Mouse (Mus musculus) left cerebral cortex, postnatal 10 days (tissue): ENCODE data around the gene Cep85l. TPM values are rescaled to one million over a fixed set of nuclear protein-coding genes. Genes with fewer than 3 reads are reported as not detected.

Experiments used
- DNase-seq, 2 experiments: peaks; one replicate each; pipeline ENCODE4 v3.0.0; 2021 to 2022; ENCODE audit warnings: low spot score in 2 of 2, mixed read lengths in 1 of 2; ENCODE audit errors: extremely low spot score in 1 of 2
- intact Hi-C: fragments of 180-260 bp; cut with DNase I; formaldehyde crosslinking; loops from one replicate; pipeline ENCODE4 v1.15.1; 2025
- total RNA-seq, 2 experiments: library from RNA; stranded (reverse); gene quantifications; 2 replicates each; pipeline ENCODE4 v1.2.3; 2021

Cep85l gene
- total RNA-seq, 2 experiments from 2014 or later, result 16.8 to 17.8 TPM

- no peak for DNase-seq
- intact Hi-C loops, result loop anchor here (2.0 to 10.0 kb wide), 4 partner anchors 162 to 930 kb away; partner anchors contain the start of genes Asf1a and Nus1
These were observed 32.8 kb downstream of the Cep85l start for GRCm38 (mm10) chr10:53346916-53347315.

GRCm38 (mm10) chr10:53346506-53346905 is 33.2 kb downstream of the Cep85l start:
- peak; percentile 31 to 39 for DNase-seq
- intact Hi-C loops, result loop anchor here (2.0 to 10.0 kb wide), 4 partner anchors 162 to 929 kb away; partner anchors contain the start of genes Asf1a and Nus1

GRCm38 (mm10) chr10:53345508-53345907 is 34.2 kb downstream of the Cep85l start:
- DNase-seq, result no peak
- intact Hi-C loops, result loop anchor here (5.0 to 10.0 kb wide), 2 partner anchors 249 to 928 kb away; partner anchors contain the start of genes Asf1a and Nus1

GRCm38 (mm10) chr10:53343865-53344264 is 35.9 kb downstream of the Cep85l start:
- intact Hi-C loops, result loop anchor here (10.0 kb wide), 1 partner anchor 251 kb away; the partner anchor contains the start of gene Asf1a
- DNase-seq, result no peak

- intact Hi-C loops, result loop anchor here (10.0 kb wide), 1 partner anchor 251 kb away; the partner anchor contains the start of gene Asf1a
- DNase-seq, result no peak
These were observed 36.4 kb downstream of the Cep85l start for GRCm38 (mm10) chr10:53343384-53343783.

GRCm38 (mm10) chr10:53342166-53342728 is 37.5 kb downstream of the Cep85l start:
- no peak for DNase-seq
- intact Hi-C loops, result loop anchor here (10.0 kb wide), 1 partner anchor 253 kb away; the partner anchor contains the start of gene Asf1a

GRCm38 (mm10) chr10:53341288-53341965 is 38.3 kb downstream of the Cep85l start:
- DNase-seq, result no peak
- intact Hi-C loops, result loop anchor here (10.0 kb wide), 1 partner anchor 253 kb away; the partner anchor contains the start of gene Asf1a

- no peak for DNase-seq
- intact Hi-C loops, result loop anchor here (10.0 kb wide), 1 partner anchor 254 kb away; no protein-coding TSS in a partner anchor
These were observed 40.7 kb downstream of the Cep85l start for GRCm38 (mm10) chr10:53339045-53339444.

- DNase-seq, result no peak
- intact Hi-C loops, result loop anchor here (10.0 kb wide), 1 partner anchor 253 kb away; no protein-coding TSS in a partner anchor
These were observed 42.4 kb downstream of the Cep85l start, which contains the start of gene Pln for GRCm38 (mm10) chr10:53337162-53337923. Pln (plus strand) TSS chr10:53337667.

- DNase-seq, result no peak
- intact Hi-C loops, result loop anchor here (10.0 kb wide), 1 partner anchor 251 kb away; no protein-coding TSS in a partner anchor
These were observed 43.8 kb downstream of the Cep85l start for GRCm38 (mm10) chr10:53335974-53336373.

- intact Hi-C loops, result loop anchor here (10.0 kb wide), 1 partner anchor 250 kb away; no protein-coding TSS in a partner anchor
- no peak for DNase-seq
These were observed 44.5 kb downstream of the Cep85l start for GRCm38 (mm10) chr10:53335266-53335665.

- intact Hi-C loops, result loop anchor here (10.0 kb wide), 1 partner anchor 248 kb away; no protein-coding TSS in a partner anchor
- no peak for DNase-seq
These were observed 47.0 kb downstream of the Cep85l start for GRCm38 (mm10) chr10:53332752-53333151.

GRCm38 (mm10) chr10:53329257-53329656 is 50.5 kb downstream of the Cep85l start:
- DNase-seq, result no peak
- intact Hi-C loops, result no loop called here

- no peak for DNase-seq
- intact Hi-C loops, result no loop called here
These were observed 53.4 kb downstream of the Cep85l start for GRCm38 (mm10) chr10:53326367-53326766.

GRCm38 (mm10) chr10:53324663-53325062 is 55.1 kb downstream of the Cep85l start:
- intact Hi-C loops, result no loop called here
- no peak for DNase-seq

- no peak for DNase-seq
- intact Hi-C loops, result no loop called here
These were observed 56.4 kb downstream of the Cep85l start for GRCm38 (mm10) chr10:53323367-53323766.

GRCm38 (mm10) chr10:53306674-53307073 is 73.1 kb downstream of the Cep85l start:
- intact Hi-C loops, result loop anchor here (10.0 kb wide), 1 partner anchor 772 kb away; no protein-coding TSS in a partner anchor

GRCm38 (mm10) chr10:53305867-53306266 is 73.9 kb downstream of the Cep85l start:
- no peak for DNase-seq
- intact Hi-C loops, result loop anchor here (10.0 kb wide), 1 partner anchor 771 kb away; no protein-coding TSS in a partner anchor

More at GRCm38 (mm10) chr10:53306674-53307073, 73.1 kb downstream of the Cep85l start:
- DNase-seq, result no peak

- no peak for DNase-seq
- intact Hi-C loops, result no loop called here
These were observed 94.6 kb downstream of the Cep85l start for GRCm38 (mm10) chr10:53285147-53285546.
